Mouse (Mus musculus) brain, embryonic 14.5 days (tissue): ENCODE data around the gene Chad.

Experiments
- CTCF ChIP-seq: fragments of 200-500 bp; IDR thresholded peaks from 2 replicates; pipeline ENCODE4 v1.5.1; 2012; ENCODE audit warnings: inconsistent platforms, mild to moderate bottlenecking, moderate library complexity, borderline replicate concordance; ENCODE audit not compliant: insufficient read depth, insufficient read length; ENCODE audit errors: extremely low read depth
- POLR2A ChIP-seq: fragments of 200-500 bp; IDR thresholded peaks from 2 replicates; pipeline ENCODE4 v1.6.1; 2012; ENCODE audit warnings: mild to moderate bottlenecking, inconsistent platforms, borderline replicate concordance; ENCODE audit not compliant: poor library complexity, insufficient read depth, insufficient read length, severe bottlenecking; ENCODE audit errors: extremely low read depth

GRCm38 (mm10) chr11:94585091-94585490 lies 20.2 kb downstream of the Chad start:
- TF ChIP-seq POLR2A (no peak), CTCF (no peak)
